Mouse (Mus musculus): Measurements from ENCODE around the gene Rnf144b. TPM values are rescaled to one million over a fixed set of nuclear protein-coding genes. Genes with fewer than 3 reads are reported as not detected.

Gene Rnf144b
- total RNA-seq, 2 experiments from 2014 or later = 10.1 to 11.9 TPM

- peak; percentile 22 for DNase-seq
Measured at GRCm38 (mm10) chr13:47264382-47264781, 141.9 kb downstream of the Rnf144b start.

GRCm38 (mm10) chr13:47266411-47266810 is 144.0 kb downstream of the Rnf144b start:
- no peak for DNase-seq

- no peak for DNase-seq
Measured at GRCm38 (mm10) chr13:47268227-47268626, 145.8 kb downstream of the Rnf144b start.

GRCm38 (mm10) chr13:47272928-47273327 is 150.5 kb downstream of the Rnf144b start:
- DNase-seq = no peak

- DNase-seq = no peak
Measured at GRCm38 (mm10) chr13:47273487-47273886, 151.0 kb downstream of the Rnf144b start.

- no peak for DNase-seq
Measured at GRCm38 (mm10) chr13:47274139-47274538, 151.7 kb downstream of the Rnf144b start.

GRCm38 (mm10) chr13:47277000-47277823 is 154.8 kb downstream of the Rnf144b start:
- no peak for DNase-seq

GRCm38 (mm10) chr13:47277824-47278290 is 155.4 kb downstream of the Rnf144b start:
- DNase-seq = no peak

- DNase-seq = no peak
Measured at GRCm38 (mm10) chr13:47282221-47282620, 159.8 kb downstream of the Rnf144b start.

- DNase-seq = peak; percentile 78
Measured at GRCm38 (mm10) chr13:47288449-47288848, 166.0 kb downstream of the Rnf144b start.

- no peak for DNase-seq
Measured at GRCm38 (mm10) chr13:47296465-47296864, 174.0 kb downstream of the Rnf144b start.

Other genes starting within 250 kb of the Rnf144b start
- 10 to 100 TPM; 55.7 to 60.3 TPM for gene Kif13a, start 192.8 kb upstream of the Rnf144b start, total RNA-seq (2021)
- gene Nhlrc1, start 107.8 kb upstream of the Rnf144b start, total RNA-seq (2021) = 1 to 10 TPM; 3.1 to 3.4 TPM
- 1 to 10 TPM; 6.2 to 6.3 TPM for gene Kdm1b, start 79.2 kb upstream of the Rnf144b start, total RNA-seq (2021)
- gene Tpmt, start 77.9 kb upstream of the Rnf144b start, total RNA-seq (2021) = 1 to 10 TPM; 7.3 to 9.0 TPM
- gene Dek, start 16.5 kb upstream of the Rnf144b start, total RNA-seq (2021) = 10 to 100 TPM; 52.5 to 62.9 TPM

All from gastrocnemius, postnatal 10 days (tissue).